Mouse (Mus musculus): ENCODE measurements at regions not wholly inside any gene's neighbourhood (a gene's known extent, or its start where the extent isn't known, plus 50 kb on each side); places are given as distances from the start of the nearest gene placed in this dataset.
A peak's percentile ranks its signal among the peaks of the same experiment; 100 is the strongest.

GRCm38 (mm10) chr4:55593132-55593531 is 60.9 kb upstream of the Klf4 start:
- dilution Hi-C loops (cut with MboI; ENCODE audit: extremely low pct_ligation_motif_present, extremely low pct_unique_long_range_greater_than_20kb, low sequenced_read_pairs): no loop called here
- peaks cover 2% of the 10 kb centered on the region for H3K9me3 ChIP-seq (replicated peaks; ENCODE audit: low read length)
- no peaks in the 10 kb centered on the region for H3K36me3 ChIP-seq (replicated peaks in 1 of 2; ENCODE audit: control insufficient read depth in 1 of 2, insufficient read depth in 1 of 2, low read length in 1 of 2)
- H3K4me3 ChIP-seq (replicated peaks in 1 of 3; ENCODE audit: low read depth in 2 of 3, low read length in 2 of 3, poor library complexity in 1 of 3): no peak overlapping the region
- H3K9ac ChIP-seq (ENCODE audit: insufficient read depth, low read depth): no peak overlapping the region
- TF ChIP-seq BHLHE40 (IDR thresholded peaks at IDR 0.05; ENCODE audit: low read depth, low read length) (0 out of 2 replicates have a peak, but pooled peaks have one; percentile 16), MAX (IDR thresholded peaks at IDR 0.05; ENCODE audit: low read length) (no peak), MXI1 (IDR thresholded peaks at IDR 0.05; ENCODE audit: low read depth, low read length) (no peak), ETS1 (conservative IDR thresholded peaks at IDR 0.05; ENCODE audit: low read depth, low read length) (peak; percentile 68), ELF1 (IDR thresholded peaks at IDR 0.05; ENCODE audit: low read depth, low read length) (0 out of 2 replicates have a peak, but pooled peaks have one; percentile 18), USF1 (IDR thresholded peaks at IDR 0.05; ENCODE audit: low read depth, low read length) (no peak), IRF4 (IDR thresholded peaks at IDR 0.05; ENCODE audit: low read depth, low read length) (peak; percentile 25; the same call in 1 of the 2 replicates)
- in situ Hi-C loops (cut with MboI; ENCODE audit: low pct_ligation_motif_present, low pct_unique_long_range_greater_than_20kb, low sequenced_read_pairs): no loop called here
- no peak overlapping the region for H3K27ac ChIP-seq (ENCODE audit: insufficient read depth, low read depth)
- H3K79me2 ChIP-seq (replicated peaks; ENCODE audit: control insufficient read depth, extremely low read depth, insufficient read depth, poor library complexity, severe bottlenecking): no peaks in the 10 kb centered on the region
- no peaks in the 10 kb centered on the region for H3K27me3 ChIP-seq (replicated peaks)
- H3K4me1 ChIP-seq (ENCODE audit: control insufficient read depth in 1 of 2, insufficient read depth in 2 of 2): peaks cover 5 to 39% of the 10 kb centered on the region in 2 experiments; a peak in 3 of 4 replicates
- DNase-seq (ENCODE audit: extremely low read depth): peak; percentile 70
- peak overlapping the region; percentile 42; the same call in 1 of the 2 replicates for H3K4me2 ChIP-seq (ENCODE audit: insufficient read depth, low read depth, poor library complexity, severe bottlenecking)

- H3K27ac ChIP-seq (ENCODE audit: insufficient read depth, low read depth): no peak overlapping the region
- H3K79me2 ChIP-seq (replicated peaks; ENCODE audit: control insufficient read depth, extremely low read depth, insufficient read depth, poor library complexity, severe bottlenecking): no peaks in the 10 kb centered on the region
- no peak overlapping the region for H3K4me3 ChIP-seq (replicated peaks in 1 of 3; ENCODE audit: low read depth in 2 of 3, low read length in 2 of 3, poor library complexity in 1 of 3)
- H3K4me2 ChIP-seq (ENCODE audit: insufficient read depth, low read depth, poor library complexity, severe bottlenecking): peak overlapping the region; percentile 67
- in situ Hi-C loops (cut with MboI; ENCODE audit: low pct_ligation_motif_present, low pct_unique_long_range_greater_than_20kb, low sequenced_read_pairs) (no loop called here), dilution Hi-C loops (cut with MboI; ENCODE audit: extremely low pct_ligation_motif_present, extremely low pct_unique_long_range_greater_than_20kb, low sequenced_read_pairs) (no loop called here)
- H3K9ac ChIP-seq (ENCODE audit: insufficient read depth, low read depth): no peak overlapping the region
- DNase-seq (ENCODE audit: extremely low read depth): peak; percentile 82
- no peaks in the 10 kb centered on the region for H3K36me3 ChIP-seq (replicated peaks in 1 of 2; ENCODE audit: control insufficient read depth in 1 of 2, insufficient read depth in 1 of 2, low read length in 1 of 2)
- no peaks in the 10 kb centered on the region for H3K27me3 ChIP-seq (replicated peaks)
- H3K4me1 ChIP-seq (ENCODE audit: control insufficient read depth in 1 of 2, insufficient read depth in 2 of 2): peaks cover 10 to 24% of the 10 kb centered on the region in 2 experiments; a peak in 3 of 4 replicates
- no peaks in the 10 kb centered on the region for H3K9me3 ChIP-seq (replicated peaks; ENCODE audit: low read length)
- TF ChIP-seq KAT2A (IDR thresholded peaks at IDR 0.05; ENCODE audit: insufficient replicate concordance, low read length): no peak
- no peak for TF ChIP-seq USF2 (conservative IDR thresholded peaks at IDR 0.05; ENCODE audit: low read depth, low read length)
- no peak for TF ChIP-seq ZKSCAN1 (IDR thresholded peaks at IDR 0.05; ENCODE audit: borderline replicate concordance, low read depth, low read length)
- TF ChIP-seq E2F4 (IDR thresholded peaks at IDR 0.05; ENCODE audit: insufficient replicate concordance, low read depth, low read length): no peak
- TF ChIP-seq MAFK (IDR thresholded peaks at IDR 0.05; ENCODE audit: insufficient replicate concordance, low read length): 0 out of 2 replicates have a peak, but pooled peaks have one; percentile 30
- TF ChIP-seq HCFC1 (IDR thresholded peaks at IDR 0.05; ENCODE audit: low read depth, low read length): no peak; the same call in 1 of the 2 replicates
- no peak for TF ChIP-seq SIN3A (IDR thresholded peaks at IDR 0.05; ENCODE audit: low read length)
- TF ChIP-seq BHLHE40 (IDR thresholded peaks at IDR 0.05; ENCODE audit: low read depth, low read length): peak; percentile 76
- TF ChIP-seq MEF2A (IDR thresholded peaks at IDR 0.05; ENCODE audit: borderline replicate concordance, low read depth, low read length): peak; percentile 35; the same call in 1 of the 2 replicates
- TF ChIP-seq MAX (IDR thresholded peaks at IDR 0.05; ENCODE audit: low read length): no peak
- TF ChIP-seq ELF1 (IDR thresholded peaks at IDR 0.05; ENCODE audit: low read depth, low read length): no peak
- no peak for TF ChIP-seq ZNF384 (IDR thresholded peaks at IDR 0.05; ENCODE audit: low read depth, low read length)
- no peak for TF ChIP-seq UBTF (IDR thresholded peaks at IDR 0.05; ENCODE audit: low read depth, low read length)
- no peak; a peak in 1 of 4 replicates for TF ChIP-seq CTCF (conservative IDR thresholded peaks at IDR 0.05 in 1 of 2, IDR thresholded peaks at IDR 0.05 in 1 of 2; ENCODE audit: low read depth in 2 of 2, low read length in 2 of 2)
- no peak for TF ChIP-seq SMC3 (IDR thresholded peaks at IDR 0.05; ENCODE audit: low read depth, low read length)
- TF ChIP-seq POLR2A (IDR thresholded peaks at IDR 0.05; ENCODE audit: low read depth, low read length): no peak
- TF ChIP-seq TCF12 (IDR thresholded peaks at IDR 0.05; ENCODE audit: low read depth, low read length): peak; percentile 66
- peak; percentile 88 for TF ChIP-seq ETS1 (conservative IDR thresholded peaks at IDR 0.05; ENCODE audit: low read depth, low read length)
- TF ChIP-seq JUN (IDR thresholded peaks at IDR 0.05; ENCODE audit: insufficient read depth, low read depth, low read length): no peak; the same call in 1 of the 2 replicates
- TF ChIP-seq MYC (IDR thresholded peaks at IDR 0.05; ENCODE audit: low read depth, low read length): no peak
- no peak for TF ChIP-seq ZMIZ1 (IDR thresholded peaks at IDR 0.05; ENCODE audit: low read depth, low read length)
- TF ChIP-seq PAX5 (IDR thresholded peaks at IDR 0.05; ENCODE audit: low read length): no peak
- no peak for TF ChIP-seq MAZ (IDR thresholded peaks at IDR 0.05; ENCODE audit: low read depth, low read length)
- no peak for TF ChIP-seq USF1 (IDR thresholded peaks at IDR 0.05; ENCODE audit: low read depth, low read length)
- peak; percentile 75 for TF ChIP-seq EP300 (IDR thresholded peaks at IDR 0.05; ENCODE audit: low read length)
- no peak for TF ChIP-seq TBP (conservative IDR thresholded peaks at IDR 0.05; ENCODE audit: low read depth, low read length)
- TF ChIP-seq JUND (conservative IDR thresholded peaks at IDR 0.05; ENCODE audit: low read depth, low read length): no peak
- no peak for TF ChIP-seq NELFE (IDR thresholded peaks at IDR 0.05; ENCODE audit: low read depth, low read length)
- peak; percentile 83 for TF ChIP-seq IRF4 (IDR thresholded peaks at IDR 0.05; ENCODE audit: low read depth, low read length)
- no peak for TF ChIP-seq GABPA (IDR thresholded peaks at IDR 0.05; ENCODE audit: insufficient replicate concordance, low read depth, low read length)
- TF ChIP-seq CHD2 (IDR thresholded peaks at IDR 0.05; ENCODE audit: low read length): peak; percentile 34
Measured at GRCm38 (mm10) chr4:55586212-55586611, 53.9 kb upstream of the Klf4 start.

Measured in CH12.LX (cell line).